Mouse (Mus musculus) gastrocnemius, adult 2 months (tissue): ENCODE results near the gene Ptk7. TPM values are rescaled to one million over a fixed set of nuclear protein-coding genes. Genes with fewer than 3 reads are reported as not detected.

Experiments used
- DNase-seq: peaks from one replicate; pipeline ENCODE4 v3.0.0; 2022
- H3K27ac ChIP-seq: fragments of 200-600 bp; 2 replicates; pipeline ENCODE4 v1.8.1; 2022; ENCODE audit warnings: mild to moderate bottlenecking
- H3K4me3 ChIP-seq: fragments of 200-600 bp; 2 replicates; pipeline ENCODE4 v1.8.1; 2022; ENCODE audit warnings: mild to moderate bottlenecking, moderate library complexity
- CTCF ChIP-seq: fragments of 200-600 bp; IDR thresholded peaks from 2 replicates; pipeline ENCODE4 v1.8.1; 2022; ENCODE audit warnings: antibody characterized with exemption, mild to moderate bottlenecking, moderate library complexity
- intact Hi-C: fragments of 180-260 bp; cut with DNase I; formaldehyde crosslinking; loops from one replicate; pipeline ENCODE4 v1.15.1; 2025
- total RNA-seq, 2 experiments: library from RNA; stranded (reverse); gene quantifications; 2 replicates each; pipeline ENCODE4 v1.2.3; 2021

Gene Ptk7
- total RNA-seq, 2 experiments from 2014 or later: 0.28 to 0.78 TPM

GRCm38 (mm10) chr17:46651755-46652547 lies 22.6 kb upstream of the Ptk7 start:
- peak overlapping the region; percentile 91; the same call in 1 of the 2 replicates for H3K27ac ChIP-seq
- TF ChIP-seq CTCF: no peak
- peak overlapping the region; percentile 95 for H3K4me3 ChIP-seq
- DNase-seq: no peak
- intact Hi-C loops: no loop called here

DNA sequence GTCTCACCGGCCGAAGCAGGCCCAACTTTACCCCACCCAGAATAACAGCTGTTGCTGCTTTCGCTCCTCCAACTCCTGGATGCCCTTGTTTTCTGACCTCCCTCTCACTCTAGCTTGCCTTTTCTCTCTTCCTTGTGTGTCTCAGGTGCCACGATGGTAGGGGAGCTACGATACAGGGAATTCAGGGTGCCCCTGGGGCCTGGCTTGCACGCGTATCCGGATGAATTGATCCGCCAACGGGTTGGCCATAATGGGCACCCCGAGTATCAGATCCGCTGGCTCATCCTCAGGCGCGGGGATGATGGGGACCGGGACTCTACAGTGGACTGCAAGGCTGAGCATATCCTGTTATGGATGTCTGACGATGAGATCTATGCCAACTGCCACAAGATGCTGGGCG lies 22.0 kb upstream of the Ptk7 start:
- Histone ChIP-seq H3K27ac (peak overlapping the region; percentile 91), H3K4me3 (peak overlapping the region; percentile 95)
- intact Hi-C loops: no loop called here
- TF ChIP-seq CTCF: no peak
- no peak for DNase-seq

- intact Hi-C loops: no loop called here
- Histone ChIP-seq H3K4me3 (peak within 1 kb of the TSS; percentile 95), H3K27ac (peak within 1 kb of the TSS; percentile 91)
- DNase-seq: peak; percentile 95
- TF ChIP-seq CTCF: no peak
Measured at GRCm38 (mm10) chr17:46650232-46651031, 21.1 kb upstream of the Ptk7 start, which contains the start of gene Cul7. Cul7 (plus strand) TSS chr17:46650337.

DNA sequence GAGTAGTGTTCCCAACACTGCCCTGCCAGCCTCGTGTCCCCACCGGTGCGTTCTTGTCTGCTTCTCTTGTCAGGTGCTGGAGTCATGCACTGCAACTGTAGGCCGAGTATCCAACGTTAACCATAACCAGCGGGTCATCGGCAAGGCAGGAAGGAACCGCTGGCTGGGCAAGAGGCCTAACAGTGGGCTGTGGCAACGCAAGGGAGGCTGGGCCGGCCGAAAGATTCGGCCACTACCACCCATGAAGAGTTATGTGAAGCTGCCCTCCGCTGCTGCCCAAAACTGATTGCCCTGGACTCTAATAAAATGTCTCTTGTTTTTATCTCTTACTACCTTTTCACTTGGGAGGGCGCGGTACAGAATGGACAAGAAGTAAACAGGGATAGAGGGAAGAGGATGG lies 20.5 kb upstream of the Ptk7 start:
- TF ChIP-seq CTCF: no peak
- no peak for DNase-seq
- H3K27ac ChIP-seq: peak overlapping the region; percentile 91
- intact Hi-C loops: loop anchor here (5.0 kb wide), 1 partner anchor 98 kb away; no protein-coding TSS in a partner anchor
- peak overlapping the region; percentile 95 for H3K4me3 ChIP-seq

DNA sequence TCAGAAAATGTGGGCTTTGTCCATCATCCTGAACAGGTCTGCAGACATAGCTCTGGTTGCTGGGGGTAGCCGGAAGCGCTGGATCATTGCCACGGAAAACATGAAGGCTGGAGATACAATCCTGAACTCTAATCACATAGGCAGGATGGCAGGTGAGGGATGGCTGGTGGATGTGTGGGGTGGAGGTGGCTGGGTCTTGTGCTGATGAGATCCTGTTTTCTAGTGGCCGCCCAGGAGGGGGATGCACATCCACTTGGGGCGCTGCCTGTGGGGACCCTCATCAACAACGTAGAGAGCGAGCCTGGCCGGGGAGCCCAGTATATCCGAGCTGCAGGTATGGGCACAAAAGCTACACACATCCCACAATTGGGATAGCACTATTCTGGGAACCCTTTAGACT lies 19.1 kb upstream of the Ptk7 start:
- Histone ChIP-seq H3K4me3 (no peak overlapping the region), H3K27ac (no peak overlapping the region)
- no peak for TF ChIP-seq CTCF
- DNase-seq: no peak
- intact Hi-C loops: loop anchor here (5.0 kb wide), 1 partner anchor 96 kb away; no protein-coding TSS in a partner anchor

GRCm38 (mm10) chr17:46647279-46647678 lies 18.0 kb upstream of the Ptk7 start:
- no peak for DNase-seq
- no peak overlapping the region for H3K27ac ChIP-seq
- no peak for TF ChIP-seq CTCF
- peak overlapping the region; percentile 80 for H3K4me3 ChIP-seq
- intact Hi-C loops: loop anchor here (2.0 to 5.0 kb wide), 2 partner anchors 34 to 95 kb away; partner anchors contain the start of gene Klhdc3

DNA sequence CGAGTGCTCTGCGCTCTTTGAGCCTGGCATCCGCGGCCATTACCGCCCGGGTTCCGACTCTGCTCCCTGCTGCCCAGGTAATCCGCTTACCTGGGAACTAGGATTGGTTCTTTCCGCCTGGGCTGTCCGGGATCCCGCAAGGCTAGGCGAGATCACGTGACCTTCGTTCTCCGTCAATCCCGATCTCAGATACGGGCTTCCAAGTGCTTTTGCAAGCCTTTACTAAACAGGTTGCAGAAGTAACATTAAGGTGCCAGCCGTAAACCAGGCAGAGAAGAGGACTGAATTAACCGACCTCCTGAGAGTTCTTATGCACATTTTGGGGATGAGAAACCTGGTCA lies 17.0 kb upstream of the Ptk7 start:
- no peak for DNase-seq
- TF ChIP-seq CTCF: no peak
- Histone ChIP-seq H3K27ac (peak overlapping the region; percentile 99), H3K4me3 (peak overlapping the region; percentile 80)
- intact Hi-C loops: loop anchor here (2.0 to 5.0 kb wide), 2 partner anchors 35 to 94 kb away; partner anchors contain the start of gene Klhdc3

DNA sequence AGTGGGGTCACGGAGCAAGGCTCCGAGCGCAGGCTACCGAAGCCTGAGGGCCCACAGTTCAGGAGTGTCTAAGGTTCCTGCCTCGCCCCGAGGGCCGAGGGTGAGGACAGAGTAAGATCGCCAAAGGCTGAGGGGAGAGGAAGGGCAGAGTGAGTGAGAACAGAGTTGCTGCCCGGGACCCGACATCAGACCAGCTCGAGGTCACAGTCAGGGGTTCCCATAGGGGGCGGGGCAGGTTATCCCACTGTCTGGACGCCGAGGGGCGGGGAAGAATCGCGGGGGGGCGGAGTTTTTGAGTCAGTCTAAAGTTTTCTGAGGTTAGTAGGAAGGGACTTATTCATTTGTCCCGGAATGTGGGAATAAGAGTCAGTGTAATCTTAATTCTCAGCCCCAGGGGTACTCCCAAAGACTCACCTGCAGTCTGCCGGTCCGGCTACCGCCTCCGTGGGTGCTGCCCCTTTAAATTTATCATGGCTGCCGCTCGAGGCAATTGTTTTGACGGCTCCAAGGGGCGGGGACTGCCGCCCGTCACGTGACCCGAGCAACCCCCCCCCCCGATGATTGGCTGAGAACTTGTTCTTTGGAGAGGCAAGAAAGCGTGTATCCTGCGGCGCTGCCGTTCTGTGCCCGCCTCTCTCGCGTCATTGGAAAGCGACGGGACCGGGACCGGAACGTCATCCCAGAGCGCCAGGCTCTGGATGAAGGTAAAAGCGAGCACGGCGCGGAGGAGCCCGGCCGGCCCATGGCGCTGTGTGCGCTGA lies 16.4 kb upstream of the Ptk7 start, which contains the start of the genes Klc4 and Mrpl2:
TSS of gene Klc4 (minus strand) at position 462 of the 761 bp plus-strand sequence.
TSS of gene Mrpl2 (plus strand) at position 669 of the 761 bp plus-strand sequence.
- Histone ChIP-seq H3K4me3 (peak within 1 kb of the TSS; percentile 80), H3K27ac (peak within 1 kb of the TSS; percentile 99)
- intact Hi-C loops: loop anchor here (2.0 to 5.0 kb wide), 3 partner anchors 35 to 93 kb away; partner anchors contain the start of gene Klhdc3
- peak; percentile 98 for DNase-seq
- no peak for TF ChIP-seq CTCF

GRCm38 (mm10) chr17:46644916-46645475 lies 15.7 kb upstream of the Ptk7 start:
- H3K27ac ChIP-seq: peak overlapping the region; percentile 99
- peak; percentile 68 for DNase-seq
- no peak for TF ChIP-seq CTCF
- peak overlapping the region; percentile 80 for H3K4me3 ChIP-seq
- intact Hi-C loops: loop anchor here (2.0 to 5.0 kb wide), 2 partner anchors 68 to 93 kb away; no protein-coding TSS in a partner anchor

GRCm38 (mm10) chr17:46644152-46644805 lies 15.0 kb upstream of the Ptk7 start:
- DNase-seq: no peak
- H3K4me3 ChIP-seq: peak overlapping the region; percentile 80
- H3K27ac ChIP-seq: peak overlapping the region; percentile 99
- intact Hi-C loops: loop anchor here (2.0 kb wide), 1 partner anchor 69 kb away; no protein-coding TSS in a partner anchor
- TF ChIP-seq CTCF: no peak

- Histone ChIP-seq H3K27ac (no peak overlapping the region), H3K4me3 (no peak overlapping the region)
- DNase-seq: no peak
- TF ChIP-seq CTCF: no peak
- intact Hi-C loops: no loop called here
Measured at GRCm38 (mm10) chr17:46642060-46642459, 12.8 kb upstream of the Ptk7 start.
